Mouse (Mus musculus) ES-E14 (cell line): ENCODE measurements around the gene Acox2. TPM values are rescaled to one million over a fixed set of nuclear protein-coding genes. Genes with fewer than 3 reads are reported as not detected.

Experiments used
- DNase-seq: peaks from one replicate; pipeline ENCODE4 v3.0.0-alpha.2; 2013; ENCODE audit warnings: low read depth, low spot score
- H3K27ac ChIP-seq: 2 replicates; pipeline ENCODE4 v1.5.1; 2012; ENCODE audit warnings: low read depth, mild to moderate bottlenecking, low read length, moderate library complexity, mixed read lengths; ENCODE audit not compliant: poor library complexity, insufficient read depth, severe bottlenecking
- H3K36me3 ChIP-seq: 2 replicates; pipeline ENCODE4 v1.6.1; 2012; ENCODE audit warnings: mild to moderate bottlenecking, low read length, moderate library complexity, mixed read lengths; ENCODE audit not compliant: control insufficient read depth, poor library complexity, insufficient read depth, severe bottlenecking
- H3K4me1 ChIP-seq, 2 experiments: fragments of 150-350 bp in 1 of 2; sonication (generic) in 1 of 2; 2 replicates each; pipeline ENCODE4 v1.6.1; 2012; ENCODE audit warnings: low read length in 2 of 2, mild to moderate bottlenecking in 1 of 2, mixed read lengths in 1 of 2; ENCODE audit not compliant: control insufficient read depth in 2 of 2, insufficient read depth in 2 of 2, poor library complexity in 1 of 2
- H3K4me3 ChIP-seq, 2 experiments: fragments of 150-350 bp in 1 of 2; sonication (generic) in 1 of 2; 2 replicates each; pipeline ENCODE4 v1.5.1; 2012; ENCODE audit warnings: low read length in 2 of 2, low read depth in 1 of 2, mild to moderate bottlenecking in 1 of 2, mixed read lengths in 1 of 2; ENCODE audit not compliant: insufficient read depth in 1 of 2, poor library complexity in 1 of 2, severe bottlenecking in 1 of 2
- H3K9ac ChIP-seq: 2 replicates; pipeline ENCODE4 v1.6.1; 2012; ENCODE audit warnings: low read depth, mild to moderate bottlenecking, low read length, mixed read lengths; ENCODE audit not compliant: poor library complexity, insufficient read depth, severe bottlenecking
- H3K9me3 ChIP-seq: fragments of 150-350 bp; sonication (generic); 2 replicates; pipeline ENCODE4 v1.6.1; 2012; ENCODE audit warnings: low read depth, mild to moderate bottlenecking, low read length; ENCODE audit not compliant: control insufficient read depth, insufficient read depth
- CHD2 ChIP-seq: IDR thresholded peaks from 2 replicates; pipeline ENCODE4 v1.6.1; 2014; ENCODE audit warnings: mild to moderate bottlenecking, low read depth, low read length, inconsistent platforms
- HCFC1 ChIP-seq: IDR thresholded peaks from 2 replicates; pipeline ENCODE4 v1.6.1; 2012; ENCODE audit warnings: low read length, inconsistent platforms, borderline replicate concordance; ENCODE audit not compliant: insufficient read depth
- MAFK ChIP-seq: IDR thresholded peaks from 2 replicates; pipeline ENCODE4 v1.6.1; 2014; ENCODE audit warnings: mild to moderate bottlenecking, low read depth, low read length, inconsistent platforms; ENCODE audit not compliant: insufficient read depth
- ZC3H11A ChIP-seq: IDR thresholded peaks from 2 replicates; pipeline ENCODE4 v1.6.1; 2012; ENCODE audit warnings: low read depth, mild to moderate bottlenecking, inconsistent platforms, low read length, borderline replicate concordance
- ZNF384 ChIP-seq: IDR thresholded peaks from 2 replicates; pipeline ENCODE4 v1.6.1; 2012; ENCODE audit warnings: low read depth, low read length, inconsistent platforms
- in situ Hi-C, 2 experiments: fragments of 600-800 bp; cut with MboI; formaldehyde crosslinking; loops; one replicate each; pipeline ENCODE4 v1.15.1; 2025; ENCODE audit warnings: low sequenced_read_pairs in 2 of 2, inconsistent platforms in 1 of 2; ENCODE audit not compliant: unreplicated experiment in 2 of 2
- total RNA-seq: library from RNA; depleted of rRNA; stranded (reverse); fragments of 300-350 nt; gene quantifications from 2 replicates; pipeline ENCODE4 v1.2.3, GENCODE M21; 2012

Gene Acox2
- total RNA-seq, 1 experiment, result not detected

DNA sequence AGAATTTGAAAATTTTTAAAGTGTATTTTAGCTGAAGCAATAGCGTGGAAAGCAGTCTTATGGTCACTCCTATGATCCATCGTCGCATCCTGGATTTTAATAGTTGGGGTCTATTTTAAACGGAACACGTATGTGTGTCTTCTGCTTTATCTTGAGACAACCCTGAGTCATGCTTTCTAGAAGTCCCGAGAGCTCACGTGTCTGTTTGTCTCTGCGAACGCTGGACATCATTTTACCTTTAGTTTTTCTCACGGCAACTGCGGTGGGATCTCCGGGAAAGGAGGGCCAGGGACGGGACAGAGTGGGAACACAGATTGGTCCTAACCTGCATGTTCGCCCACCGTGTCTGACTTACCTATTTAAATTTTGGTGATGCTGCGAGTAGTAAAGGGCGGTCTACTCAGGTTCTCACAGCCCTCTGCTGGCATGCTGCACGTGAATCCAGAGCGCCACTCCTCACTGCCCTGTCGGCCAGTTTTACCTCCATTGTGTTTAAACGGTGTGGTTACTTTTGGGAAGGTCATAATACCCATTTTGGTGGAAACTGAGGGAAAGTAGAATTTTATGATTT lies 43.9 kb downstream of the Acox2 start:
- H3K9me3 ChIP-seq, result no peaks in the 10 kb centered on the region
- H3K27ac ChIP-seq, result 0 out of 2 replicates have a peak overlapping the region, but pooled peaks have one; percentile 3
- H3K9ac ChIP-seq, result peak overlapping the region; percentile 95
- no peaks in the 10 kb centered on the region for H3K36me3 ChIP-seq
- TF ChIP-seq MAFK, result no peak
- TF ChIP-seq CHD2, result no peak
- no peak for TF ChIP-seq HCFC1
- TF ChIP-seq ZNF384, result no peak
- no peak for TF ChIP-seq ZC3H11A
- in situ Hi-C loops, result no loop called here
- peak overlapping the region; percentile 76 to 94 for H3K4me3 ChIP-seq
- no peak for DNase-seq
- H3K4me1 ChIP-seq, result peaks cover 6 to 11% of the 10 kb centered on the region in 2 experiments

DNA sequence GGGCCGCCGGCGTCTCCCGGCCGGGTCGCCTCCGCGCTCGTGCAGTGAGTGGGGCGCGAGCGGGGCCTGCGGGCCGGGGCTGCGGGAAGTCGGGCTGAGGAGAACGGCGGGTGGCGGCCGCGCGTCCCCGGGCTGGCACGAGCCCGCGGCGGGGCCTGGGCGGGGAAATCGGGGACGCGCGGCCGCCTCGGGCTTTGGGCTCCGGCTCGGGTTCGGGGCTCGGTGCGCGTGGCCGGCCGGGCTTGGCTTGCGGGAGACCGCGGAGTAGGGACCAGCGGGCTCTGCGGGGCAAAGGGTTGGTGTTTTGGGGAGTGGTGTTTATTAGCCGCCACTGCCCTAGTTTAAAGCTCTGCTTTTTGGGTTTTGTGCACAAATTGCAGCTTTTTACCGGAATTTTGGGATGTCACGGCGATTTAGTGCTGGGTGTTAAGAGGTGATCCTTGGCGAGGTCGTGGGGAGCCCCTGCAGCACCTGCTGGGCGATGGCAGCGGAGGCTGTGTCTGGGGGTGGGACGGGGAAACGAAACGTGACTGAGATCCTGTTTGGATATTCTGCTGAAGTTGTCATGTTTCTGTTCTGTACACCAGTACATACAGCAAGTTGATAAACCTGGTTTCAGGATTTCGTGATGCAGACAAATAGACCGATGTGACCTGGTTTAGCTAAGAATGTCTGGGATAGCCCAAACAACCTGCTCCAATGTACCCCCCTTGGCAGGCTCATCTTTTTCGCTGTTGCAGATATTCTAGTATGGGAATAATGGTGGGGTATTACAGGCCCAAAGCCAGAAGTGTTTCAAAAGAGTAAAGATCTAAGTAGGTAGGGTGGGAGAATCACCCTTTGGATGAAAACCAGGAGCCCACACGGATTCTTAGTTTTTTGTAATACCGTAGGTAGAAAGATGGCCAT lies 44.6 kb downstream of the Acox2 start:
- Histone ChIP-seq H3K27ac (peak overlapping the region; percentile 80; the same call in 1 of the 2 replicates), H3K36me3 (no peaks in the 10 kb centered on the region), H3K9ac (peak overlapping the region; percentile 95), H3K4me1 (peaks cover 2 to 6% of the 10 kb centered on the region in 2 experiments), H3K4me3 (peak overlapping the region; percentile 76 to 94), H3K9me3 (no peaks in the 10 kb centered on the region)
- no peak for TF ChIP-seq HCFC1
- no peak for TF ChIP-seq MAFK
- TF ChIP-seq CHD2, result no peak
- no peak for TF ChIP-seq ZNF384
- no peak for TF ChIP-seq ZC3H11A
- no peak for DNase-seq
- in situ Hi-C loops, result no loop called here

DNA sequence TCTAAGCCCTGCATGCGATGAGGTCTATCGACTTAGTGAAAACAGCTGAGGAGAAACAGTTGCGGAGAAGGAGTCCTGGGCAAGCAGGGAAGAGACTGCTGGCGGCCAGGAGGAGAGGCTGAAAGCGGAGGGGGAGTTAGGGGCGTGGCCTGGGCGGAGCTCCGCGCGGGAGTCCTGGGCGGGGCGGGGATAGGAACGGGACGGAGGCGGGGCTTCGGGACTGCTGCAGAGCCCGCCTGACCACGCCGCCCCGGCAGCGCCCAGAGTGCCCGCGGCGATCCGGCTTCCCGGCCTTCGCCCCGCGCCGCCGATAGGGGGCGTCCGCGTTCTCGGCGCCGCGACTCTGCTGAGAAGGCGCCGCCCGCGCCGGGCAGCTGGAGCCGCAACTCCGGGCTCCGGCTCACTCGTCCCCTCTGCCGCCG lies 45.3 kb downstream of the Acox2 start, which contains the start of gene Kctd6:
Gene Kctd6, plus strand, starts transcription at position 338 of the 422 bp plus-strand sequence.
- peak; percentile 89 for DNase-seq
- Histone ChIP-seq H3K4me1 (peaks cover 0 to 6% of the 10 kb centered on the region in 2 experiments; a peak in 2 of 4 replicates), H3K27ac (peak within 1 kb of the TSS; percentile 80), H3K9me3 (no peaks in the 10 kb centered on the region), H3K9ac (peak within 1 kb of the TSS; percentile 95), H3K4me3 (peak within 1 kb of the TSS; percentile 76 to 94), H3K36me3 (no peaks in the 10 kb centered on the region)
- in situ Hi-C loops, result no loop called here
- TF ChIP-seq ZNF384 (no peak), ZC3H11A (no peak)

- Histone ChIP-seq H3K9ac (no peak overlapping the region), H3K4me3 (no peak overlapping the region), H3K9me3 (no peaks in the 10 kb centered on the region), H3K4me1 (peaks cover 0 to 3% of the 10 kb centered on the region in 2 experiments; a peak in 2 of 4 replicates), H3K27ac (no peak overlapping the region), H3K36me3 (no peaks in the 10 kb centered on the region)
- no peak for TF ChIP-seq ZC3H11A
- no peak for TF ChIP-seq HCFC1
- no peak for TF ChIP-seq MAFK
- no peak for TF ChIP-seq ZNF384
- no peak for TF ChIP-seq CHD2
- in situ Hi-C loops, result no loop called here
- no peak for DNase-seq
Measured at GRCm38 (mm10) chr14:8212996-8213395, 46.2 kb downstream of the Acox2 start.
